Mouse (Mus musculus) retina, embryonic 14.5 days (tissue): ENCODE data around the gene Fbxw8.

ENCODE experiments used
- DNase-seq: peaks from one replicate; pipeline ENCODE4 v3.0.0-alpha.2; 2015; ENCODE audit warnings: low spot score

The Fbxw8 gene

DNA sequence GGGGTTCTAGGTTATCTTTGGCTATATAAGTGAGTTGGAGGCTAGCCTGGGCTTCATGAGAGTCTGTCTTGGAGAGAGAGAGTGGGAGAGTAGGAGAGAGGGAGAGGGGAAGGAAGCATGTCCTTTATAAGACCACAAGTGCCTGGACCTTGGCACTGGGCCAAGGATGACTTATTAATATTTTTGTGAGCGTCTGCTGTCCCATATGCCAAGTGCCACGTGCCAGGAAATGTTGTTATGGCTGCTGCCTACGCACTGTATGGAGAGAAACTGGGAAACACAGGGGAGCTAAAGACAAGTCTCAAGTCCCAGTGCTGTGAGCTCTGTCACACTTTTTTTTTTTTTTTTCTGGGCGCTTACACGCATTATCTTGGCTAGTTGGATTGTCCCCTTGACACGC is 112.7 kb downstream of the Fbxw8 start:
- DNase-seq = no peak

DNA sequence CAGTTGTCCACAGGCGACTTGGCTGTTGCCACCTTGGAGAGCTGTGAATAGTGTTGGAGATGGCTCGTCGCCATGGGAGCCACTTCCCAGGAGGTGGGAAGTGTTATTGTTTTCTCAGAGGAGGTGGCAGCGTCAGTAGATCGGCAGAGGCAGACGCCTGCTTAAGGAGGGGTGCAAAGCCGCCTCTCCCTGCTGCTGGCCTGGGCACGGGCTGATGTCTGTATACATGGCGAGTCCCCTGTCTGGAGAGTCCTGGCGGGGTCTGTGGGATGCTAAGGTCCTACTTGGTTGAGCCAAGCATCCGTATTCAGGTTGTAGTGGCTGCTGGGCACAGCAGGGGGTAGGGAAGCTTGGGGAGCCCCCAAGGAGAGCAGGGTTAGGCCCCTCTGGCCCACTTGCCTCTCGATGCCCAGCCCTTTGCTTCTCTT is 116.0 kb downstream of the Fbxw8 start:
- DNase-seq = no peak

DNA sequence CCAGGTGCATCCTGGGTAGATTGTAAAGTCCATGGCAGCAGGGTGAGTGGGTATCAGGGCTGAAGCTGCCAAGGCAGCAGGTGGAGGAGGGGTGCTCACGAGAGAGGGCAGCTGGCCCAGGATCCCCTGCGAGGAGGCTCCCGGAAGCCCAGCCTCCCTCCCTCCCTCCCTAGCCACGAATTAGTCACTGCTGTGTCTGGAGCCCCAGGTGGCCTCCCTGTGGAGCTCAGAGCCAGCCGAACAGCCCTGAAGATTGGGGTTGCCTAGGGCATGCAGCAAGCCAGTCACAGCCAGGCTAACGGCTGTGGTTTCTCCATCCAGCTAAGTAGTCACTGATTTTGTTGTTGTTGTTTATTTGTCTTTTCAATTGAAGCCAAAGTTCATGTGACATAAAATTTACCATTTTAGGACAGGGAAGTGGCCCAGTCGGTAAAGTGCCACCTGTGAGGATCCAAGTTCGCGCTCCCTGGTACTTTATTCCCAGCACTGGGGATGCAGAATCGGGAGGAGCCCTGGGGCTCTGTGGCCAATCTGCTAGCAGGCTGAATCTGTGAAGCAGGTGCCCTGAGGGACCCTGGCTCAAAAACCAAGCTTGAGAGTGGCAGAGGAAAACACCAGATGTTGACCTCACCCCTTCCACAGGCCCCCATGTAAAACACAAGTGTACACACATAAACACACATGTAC is 117.3 kb downstream of the Fbxw8 start:
- peak; percentile 69 for DNase-seq

DNA sequence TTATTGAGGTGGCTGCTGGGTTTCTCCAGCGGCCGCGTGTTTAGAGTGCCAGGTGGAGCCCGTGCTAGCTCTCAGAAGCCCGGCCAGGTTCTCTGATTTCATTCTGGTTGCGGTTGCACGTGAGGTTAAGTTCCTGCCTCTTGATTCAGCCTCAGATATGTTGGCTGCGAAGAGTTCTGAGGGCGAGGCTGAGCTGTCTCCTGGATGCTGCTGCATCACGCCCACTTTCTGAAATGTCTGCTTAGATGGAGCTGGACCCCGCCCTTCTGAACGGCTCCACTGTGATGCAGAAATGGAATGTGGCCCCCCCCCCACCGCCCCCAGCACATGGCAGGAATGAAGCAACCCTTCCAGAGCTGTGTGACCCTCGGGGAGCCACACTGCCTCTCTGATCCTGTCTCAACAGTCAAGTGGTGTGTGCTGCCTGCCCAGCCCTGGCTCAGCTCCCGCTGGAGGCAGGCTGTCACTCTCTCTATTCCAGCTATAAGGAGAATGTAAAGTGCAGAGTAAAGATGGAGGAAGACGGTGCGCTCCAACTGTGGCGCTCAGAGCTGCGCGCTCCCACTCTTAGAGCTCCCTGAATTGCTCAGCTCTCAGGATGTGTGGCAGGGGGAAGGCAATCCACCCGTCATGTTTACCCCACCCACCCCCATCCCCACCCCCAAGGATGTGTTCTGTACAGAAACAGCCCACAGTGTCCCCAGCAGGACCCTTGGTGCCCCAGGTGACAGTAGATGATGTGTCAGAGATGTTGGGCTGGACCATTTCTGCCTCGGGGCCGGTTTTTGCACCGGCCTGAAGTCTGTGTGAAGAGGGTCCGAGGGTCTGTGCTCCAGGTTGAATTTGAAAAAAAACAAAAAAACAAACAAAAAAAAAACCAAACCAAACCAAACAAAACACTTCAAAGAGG is 118.1 kb downstream of the Fbxw8 start:
- DNase-seq = no peak

DNA sequence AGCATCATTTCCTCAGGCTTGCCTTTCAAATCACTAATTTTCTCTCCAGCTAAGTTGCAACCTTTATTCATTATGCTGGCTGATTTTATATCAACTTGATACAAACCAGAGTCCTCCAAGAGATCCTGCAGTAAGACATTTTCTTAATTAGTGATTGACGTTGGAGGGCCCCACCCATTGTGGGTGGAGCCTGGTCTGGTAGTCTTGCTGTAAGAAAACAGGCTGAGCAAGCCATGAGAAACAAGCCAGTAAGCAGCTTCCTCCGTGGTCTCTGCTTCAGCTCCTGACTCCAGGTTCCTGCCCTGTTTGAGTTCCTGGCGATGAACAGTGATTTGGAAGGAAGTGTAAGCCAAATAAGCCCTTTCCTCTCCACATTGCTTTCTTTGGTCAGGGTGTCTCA is 119.5 kb downstream of the Fbxw8 start:
- no peak for DNase-seq

DNA sequence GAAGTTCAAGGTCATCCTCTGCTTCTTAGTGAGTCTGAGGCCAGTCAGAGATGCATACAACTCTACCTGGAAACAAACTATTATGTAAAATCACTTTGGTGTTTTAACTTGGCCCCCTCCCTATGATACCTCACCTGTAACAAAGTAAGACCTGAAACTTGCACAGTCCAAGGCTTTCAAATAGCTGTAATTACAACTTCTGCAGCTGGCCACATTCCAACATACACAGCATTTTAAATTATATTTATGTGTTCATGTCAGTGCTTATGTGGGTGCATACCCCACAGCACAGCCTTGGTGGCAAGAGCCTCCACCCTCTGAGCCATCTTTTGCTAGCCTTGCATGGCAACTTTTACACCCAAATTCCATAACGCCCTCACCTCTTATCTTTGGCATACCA is 120.6 kb downstream of the Fbxw8 start:
- DNase-seq = no peak

DNA sequence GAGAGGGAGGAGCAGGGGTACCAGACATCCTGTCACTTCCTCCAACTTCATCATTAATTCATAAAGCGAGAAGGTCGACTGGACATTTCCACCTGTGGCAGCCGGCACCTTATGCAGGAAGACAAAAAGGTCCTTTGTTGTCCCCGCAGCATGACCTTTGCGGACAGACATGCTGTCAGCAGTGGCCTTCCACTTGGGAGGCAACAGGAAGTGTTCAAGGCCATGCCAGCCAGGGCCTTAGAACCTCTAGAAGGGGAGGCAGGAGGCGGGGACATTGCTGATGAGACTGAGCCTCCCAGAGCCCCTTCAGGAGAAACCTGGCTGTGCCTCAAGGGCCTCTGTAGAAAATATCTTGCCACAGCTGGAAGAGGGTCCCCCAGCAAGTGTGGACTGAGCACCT is 121.5 kb downstream of the Fbxw8 start:
- DNase-seq = no peak

DNA sequence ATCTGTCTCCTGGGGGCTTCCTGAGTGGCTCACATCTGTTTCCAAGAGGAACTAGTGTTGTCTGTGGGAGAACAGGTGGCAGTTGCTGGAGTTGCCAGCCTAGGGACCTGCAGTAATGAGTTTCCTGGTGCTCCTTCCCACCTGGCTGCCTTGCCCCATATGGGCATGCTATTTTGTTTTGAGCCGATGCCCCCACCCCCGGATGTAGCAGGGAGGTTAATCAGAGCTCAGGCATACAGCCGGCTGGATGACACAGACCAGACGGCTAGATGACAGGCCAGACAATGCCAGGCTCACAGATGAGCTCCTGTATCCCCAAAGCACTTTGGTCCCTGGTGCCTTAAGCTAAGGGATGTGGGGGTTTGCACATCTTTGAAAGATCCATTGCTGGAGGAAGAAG is 121.9 kb downstream of the Fbxw8 start:
- DNase-seq = no peak

DNA sequence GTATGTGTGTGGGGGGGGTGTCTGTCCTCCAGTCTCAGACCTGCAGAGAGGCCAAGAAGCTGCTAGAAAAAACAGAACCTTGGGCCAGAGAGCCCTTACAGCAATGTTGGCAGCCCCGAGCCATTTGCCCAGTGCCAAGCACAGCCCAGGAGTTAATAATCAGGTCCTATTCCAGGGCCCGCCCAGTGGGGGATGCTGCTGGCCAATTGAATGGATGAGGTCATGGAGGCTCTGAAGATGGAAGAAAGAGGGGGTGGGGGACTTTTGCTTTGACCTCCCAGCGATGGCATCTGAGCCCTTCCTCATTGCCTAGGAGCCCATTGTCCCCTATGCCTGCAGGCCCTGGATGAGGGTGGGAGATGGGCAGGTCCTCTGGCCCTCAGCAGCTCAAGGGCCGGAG is 123.8 kb downstream of the Fbxw8 start:
- no peak for DNase-seq

DNA sequence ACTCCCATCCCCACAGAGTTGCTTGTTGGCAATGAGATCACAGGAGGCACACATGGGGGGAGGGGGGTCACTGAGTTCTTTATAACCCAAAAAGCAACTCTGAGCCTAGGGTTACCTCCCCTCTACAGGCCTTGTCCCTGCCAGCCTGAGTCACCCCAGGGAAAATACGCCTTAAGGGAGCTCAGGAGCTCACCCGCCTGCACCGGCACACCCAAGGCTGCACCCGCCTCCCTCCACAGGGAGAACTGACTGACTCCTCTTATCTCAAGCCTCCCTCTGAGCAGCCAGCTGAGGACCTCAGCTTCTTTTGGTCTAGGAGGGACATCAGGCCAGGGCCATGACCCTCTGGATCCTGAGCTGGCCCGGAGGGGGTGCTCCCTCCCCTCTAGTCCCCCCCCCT is 124.2 kb downstream of the Fbxw8 start:
- DNase-seq = no peak

DNA sequence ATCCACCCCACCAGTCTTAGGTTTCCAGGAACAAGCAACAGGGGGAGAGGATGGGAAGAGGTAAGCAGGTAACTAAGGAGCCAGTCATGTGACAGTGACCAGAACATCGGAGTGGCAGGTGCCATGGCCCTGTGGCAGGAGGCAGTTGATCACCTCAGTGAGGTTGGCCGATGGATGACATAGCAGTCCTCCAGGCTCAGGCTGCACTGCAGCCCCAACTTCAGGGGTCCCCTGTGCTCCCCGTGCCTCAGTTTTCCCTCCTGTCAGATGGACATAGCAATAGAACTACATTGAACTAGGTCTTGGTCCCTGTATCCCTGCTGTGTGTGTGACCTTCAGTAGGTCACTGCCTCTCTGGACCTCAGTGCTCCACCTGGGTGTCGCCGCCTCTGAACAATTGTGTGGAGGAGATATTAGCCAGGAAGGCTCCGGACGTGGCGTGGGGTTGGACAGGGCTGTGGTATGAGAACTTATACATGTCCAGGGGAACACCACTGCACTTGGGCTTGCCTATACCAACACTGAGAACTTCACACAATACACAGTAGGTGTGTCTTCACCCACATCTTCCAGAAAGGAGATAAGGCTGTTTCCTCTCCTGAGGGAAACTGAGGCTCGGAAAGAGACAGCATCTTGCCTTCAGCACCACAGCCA is 125.1 kb downstream of the Fbxw8 start:
- DNase-seq = no peak

DNA sequence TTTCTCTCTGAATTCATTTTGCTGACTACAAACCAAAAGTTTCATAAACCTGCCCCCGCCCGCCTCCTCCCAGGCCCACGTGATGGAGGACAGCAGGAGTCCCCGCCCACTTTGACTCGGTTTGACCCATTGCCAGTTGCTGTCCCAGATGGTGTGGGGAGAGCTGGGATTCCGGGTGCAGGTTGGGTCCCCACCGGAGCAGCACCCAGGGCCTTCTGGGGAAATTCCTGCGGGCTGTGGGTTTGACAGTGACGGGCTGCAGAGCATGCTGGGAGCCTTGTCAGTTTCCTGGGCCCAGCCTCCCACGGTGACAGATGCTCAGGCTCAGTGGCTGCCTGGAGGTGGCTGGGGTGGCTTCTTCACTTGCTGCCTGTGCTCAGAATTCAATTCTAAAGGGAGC is 125.8 kb downstream of the Fbxw8 start:
- DNase-seq = peak; percentile 58

DNA sequence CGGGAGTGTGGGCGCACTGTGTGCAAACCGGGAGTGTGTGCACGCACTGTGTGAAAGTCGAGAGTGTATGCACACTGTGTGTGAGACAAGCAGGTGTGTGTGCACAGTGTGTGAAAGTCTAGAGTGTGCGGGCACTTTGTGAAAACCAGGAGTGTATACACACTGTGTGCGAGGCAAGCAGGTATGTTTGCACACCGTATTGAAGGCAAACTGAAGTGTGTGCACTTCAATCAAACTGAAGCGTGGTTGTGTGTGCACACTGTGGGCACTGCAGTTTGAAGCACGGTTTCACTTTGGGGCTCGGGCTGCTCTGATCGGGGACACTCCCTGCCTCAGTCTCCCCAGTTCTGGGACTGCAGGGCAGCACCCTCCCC is 126.2 kb downstream of the Fbxw8 start:
- no peak for DNase-seq

DNA sequence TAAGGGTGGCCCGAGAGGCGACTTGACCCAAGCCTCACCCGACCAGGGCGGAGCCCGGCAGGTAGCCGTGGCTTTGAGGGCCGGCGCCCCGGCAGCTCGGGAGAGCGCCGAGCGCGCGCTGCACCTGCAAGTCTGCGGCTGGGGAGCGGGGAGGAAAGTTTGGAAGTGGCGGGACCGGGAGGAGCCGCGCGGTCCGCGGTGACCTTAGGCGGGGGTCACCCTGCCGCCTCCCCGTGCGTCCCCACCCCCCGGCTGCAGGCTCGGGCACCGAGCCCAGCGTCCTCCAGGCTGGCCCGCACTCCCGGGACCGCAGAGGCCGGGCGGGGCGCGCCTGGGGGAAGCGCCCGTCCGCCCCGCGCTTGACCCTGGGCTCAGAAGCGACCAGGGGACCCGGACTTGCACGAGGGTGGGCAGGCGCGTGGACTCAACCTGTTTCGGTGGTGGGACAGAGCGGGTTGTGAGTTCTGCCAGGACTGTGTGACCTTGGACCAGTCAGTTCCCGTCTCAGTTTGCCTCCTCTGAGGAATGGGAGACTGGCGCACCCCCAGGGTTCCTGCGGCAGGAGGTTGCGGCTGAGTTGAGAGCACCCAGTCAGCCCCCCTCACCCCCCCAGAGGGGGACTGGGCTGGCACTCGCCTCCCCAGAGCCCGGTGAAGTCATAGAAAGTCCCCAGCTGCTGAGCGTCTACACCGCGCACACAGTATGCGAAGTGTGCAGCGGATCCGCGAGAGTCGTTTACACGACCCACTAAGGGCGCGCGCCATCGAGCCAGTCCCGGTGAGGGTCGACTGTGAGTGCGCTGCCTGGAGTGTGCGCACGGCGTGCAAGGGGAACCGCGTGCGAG is 126.9 kb downstream of the Fbxw8 start:
- DNase-seq = no peak

DNA sequence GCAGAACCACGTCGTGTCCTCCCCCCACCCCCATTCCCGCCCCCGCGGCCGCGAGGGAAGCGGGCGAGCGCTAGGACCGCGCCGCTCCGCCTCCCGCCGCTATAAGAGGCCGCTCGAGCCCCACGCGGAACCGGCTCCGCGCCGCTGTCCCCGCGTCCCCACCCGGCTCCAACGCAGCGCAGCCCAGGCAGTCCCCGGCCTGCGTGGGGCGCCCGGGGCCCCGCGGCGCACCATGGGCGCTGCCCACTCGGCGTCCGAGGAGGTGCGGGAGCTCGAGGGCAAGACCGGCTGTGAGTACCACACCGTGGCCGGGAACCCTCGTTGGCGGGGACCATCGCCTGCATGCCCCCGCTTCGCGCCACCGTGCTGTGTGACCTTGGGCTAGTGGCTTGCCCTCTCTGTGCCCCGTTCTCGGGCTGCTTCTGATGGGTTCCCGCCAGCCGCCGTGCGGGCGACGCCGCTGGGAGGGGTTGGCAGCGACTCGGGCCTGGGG is 127.5 kb downstream of the Fbxw8 start, which contains the start of gene Tesc:
TSS of gene Tesc (plus strand) at position 46 of the 493 bp plus-strand sequence.
- peak; percentile 42 for DNase-seq

DNA sequence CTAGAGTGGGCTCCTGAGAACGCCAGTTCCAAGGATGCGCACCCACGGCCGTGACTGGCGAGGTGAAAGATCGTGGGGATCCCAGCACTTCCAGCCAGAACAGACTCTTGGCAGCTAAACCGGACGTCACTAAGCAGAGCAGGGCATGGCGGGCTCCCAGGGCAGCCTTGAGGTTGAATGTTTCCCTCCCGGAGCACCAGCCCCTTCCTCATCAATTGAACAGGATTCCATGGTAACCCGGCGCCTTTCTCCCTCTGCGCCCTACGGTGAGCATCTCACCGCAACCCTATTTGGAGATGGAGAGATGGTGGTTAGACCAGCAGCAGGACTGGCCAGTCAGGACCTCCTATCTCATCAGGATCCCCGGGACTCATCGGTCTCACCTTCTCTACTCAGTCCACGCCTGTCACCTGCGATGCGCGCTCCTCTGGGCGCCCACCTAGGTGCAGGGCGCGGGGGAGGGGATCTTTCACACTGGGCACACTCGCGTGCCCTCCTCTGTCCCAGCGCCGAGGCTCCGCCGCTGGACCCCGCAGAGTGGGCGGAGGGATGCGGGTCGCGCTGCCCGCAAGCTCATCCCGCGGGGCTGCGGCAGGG is 128.1 kb downstream of the Fbxw8 start:
- DNase-seq = peak; percentile 39

DNA sequence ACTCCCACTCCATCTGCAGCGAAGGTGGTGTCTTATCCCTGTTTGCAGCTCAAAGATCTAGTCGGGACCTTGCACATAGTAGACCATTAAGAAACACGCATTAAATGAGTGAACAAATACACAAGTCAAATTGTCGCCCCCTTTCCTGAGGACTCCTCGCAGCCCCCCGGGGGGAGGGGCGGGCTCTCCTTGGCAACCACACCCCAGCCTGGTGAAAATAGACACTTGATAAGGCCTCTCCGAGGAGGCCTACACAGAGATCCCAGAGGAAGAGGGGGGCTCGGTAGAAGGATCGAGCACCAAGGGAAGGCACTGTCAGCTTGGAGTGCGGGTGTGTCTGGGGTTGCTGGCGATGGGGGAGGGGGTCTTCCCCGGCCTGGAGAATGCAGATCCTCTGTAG is 128.9 kb downstream of the Fbxw8 start:
- DNase-seq = no peak

DNA sequence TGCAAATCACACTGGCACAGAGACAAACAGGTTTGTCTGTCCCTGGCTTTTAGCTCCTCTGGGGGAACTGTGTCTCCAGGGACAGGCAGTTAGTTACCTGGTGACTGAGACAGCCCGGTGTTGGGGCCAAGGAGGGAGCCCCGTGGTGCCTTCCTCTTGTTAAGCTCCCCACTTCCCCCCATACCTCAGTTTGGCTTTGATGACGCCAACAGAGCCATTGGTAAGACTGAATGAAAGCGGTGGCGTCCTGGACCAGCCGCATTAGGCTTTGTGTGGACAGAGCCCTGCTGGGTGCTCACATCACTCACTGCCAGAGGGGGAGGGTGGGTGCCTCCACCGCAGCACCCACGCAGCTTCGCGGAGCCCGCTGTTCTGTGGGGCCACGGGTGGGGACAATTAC is 129.4 kb downstream of the Fbxw8 start:
- DNase-seq = no peak

DNA sequence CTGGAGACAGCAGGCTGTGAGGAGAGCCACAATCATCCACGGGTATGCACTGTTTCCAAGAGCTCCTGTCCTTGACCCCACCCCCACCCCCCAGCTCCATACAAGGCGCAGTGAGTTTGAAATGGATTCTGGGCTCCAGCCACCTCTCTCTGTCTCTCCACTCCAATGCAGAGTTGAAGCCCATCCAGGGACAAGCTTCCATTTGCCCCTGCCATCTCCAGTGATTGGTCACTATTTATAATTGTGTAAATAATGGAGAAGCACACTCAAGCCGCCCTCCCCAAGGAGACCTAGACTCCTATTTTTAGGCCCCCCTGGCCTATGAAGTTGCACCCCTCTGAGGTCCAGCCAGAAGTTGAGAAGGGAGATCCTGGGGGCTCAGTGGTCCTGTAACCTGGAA is 132.2 kb downstream of the Fbxw8 start:
- DNase-seq = no peak

DNA sequence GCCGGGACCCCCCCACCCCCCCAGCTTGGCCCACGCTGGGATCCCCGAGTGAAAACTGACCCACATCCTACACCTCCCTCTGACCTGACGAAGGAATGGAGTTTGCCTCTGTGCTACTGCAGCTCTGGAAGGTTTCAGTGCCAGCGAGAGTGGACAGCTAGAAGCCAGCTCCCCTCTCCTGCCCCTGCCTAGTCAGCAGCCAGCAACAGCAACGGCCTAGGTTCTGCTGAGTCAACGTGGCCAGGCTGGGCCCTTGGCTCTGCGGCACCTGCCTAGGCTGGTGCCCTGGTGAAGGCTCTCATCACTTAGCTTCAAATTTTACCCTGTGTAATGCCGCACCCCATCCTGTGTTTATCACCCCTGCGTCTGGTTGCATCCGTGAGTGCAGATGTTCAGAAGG is 135.4 kb downstream of the Fbxw8 start:
- no peak for DNase-seq

DNA sequence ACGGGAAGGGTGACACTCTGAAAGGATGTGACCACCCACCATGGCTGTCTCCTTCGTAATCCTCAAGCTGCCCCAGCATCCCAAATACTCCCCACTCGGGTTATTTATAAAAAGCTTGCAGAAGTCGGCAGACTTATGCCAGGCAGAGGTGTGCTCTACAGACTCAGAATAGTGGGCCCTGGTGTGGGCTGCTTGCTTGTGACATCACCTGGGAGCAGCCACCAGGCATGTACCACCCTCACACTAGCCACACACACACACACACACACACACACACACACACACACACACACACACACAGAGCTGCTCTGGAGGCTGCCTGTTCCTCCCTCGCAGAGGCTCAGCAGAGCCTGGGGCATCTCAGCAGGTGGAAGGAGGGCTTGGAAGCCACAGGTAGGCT is 137.7 kb downstream of the Fbxw8 start:
- DNase-seq = no peak
